Mouse (Mus musculus) erythroblast, embryonic 14.5 days (primary cell): ENCODE data around the gene Psmd8.

Experiments used
- GATA1 ChIP-seq: IDR thresholded peaks from 2 replicates; pipeline ENCODE4 v1.6.1; 2012; ENCODE audit warnings: low read length, inconsistent platforms, mixed read lengths
- TAL1 ChIP-seq: IDR thresholded peaks from 3 replicates; pipeline ENCODE4 v1.6.1; 2012; ENCODE audit warnings: low read length, inconsistent platforms, mixed read lengths

DNA sequence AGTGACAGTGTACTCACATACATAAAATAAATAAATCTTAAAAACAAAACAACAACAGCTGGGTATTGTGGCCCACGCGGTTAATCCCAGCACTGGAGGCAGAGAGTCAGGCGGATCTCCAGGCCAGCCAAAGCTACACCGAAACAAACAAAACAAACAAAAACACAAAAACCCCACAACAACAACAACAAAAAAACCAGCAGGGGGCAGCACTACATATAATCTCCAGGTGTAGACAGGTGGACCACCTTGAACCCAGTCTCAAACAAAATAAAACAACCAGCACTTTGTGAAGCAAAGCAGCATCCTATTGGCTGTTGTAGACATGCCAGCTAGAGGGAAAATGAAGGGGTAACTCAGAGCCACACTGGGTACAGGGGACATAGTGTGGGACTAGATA is 2.4 kb downstream of the Psmd8 start:
- no peak for TF ChIP-seq TAL1
- TF ChIP-seq GATA1: no peak
